ENCODE assay signal across 19 mouse cellular contexts in the genomic region with DNA sequence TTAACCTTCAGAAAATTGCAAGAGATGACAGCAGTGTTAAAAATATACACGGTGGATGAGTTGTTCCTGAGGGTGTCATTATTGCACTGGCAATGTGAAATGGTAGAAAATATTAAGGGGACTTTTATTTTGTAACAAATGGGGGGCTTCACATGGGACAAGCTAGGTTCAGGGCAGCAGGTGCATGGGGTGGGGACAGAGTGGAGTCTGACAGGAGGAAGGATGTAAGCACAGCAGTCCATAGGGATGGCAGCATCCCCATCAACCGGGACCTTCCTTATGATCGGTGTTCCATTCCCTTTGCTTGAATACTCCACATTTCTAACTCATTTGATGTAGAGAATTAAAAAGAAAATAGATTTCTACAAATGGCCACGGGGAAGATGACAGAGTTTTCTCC.
"Had no signal": no experiment of that assay in that cellular context is flagged by ENCODE, and none has a peak within 500 bp of the region (broad histone marks: within the 10 kb centered on the region; RNA-seq: fewer than 3 reads in every experiment).

No protein-coding gene starts in this region.

- H3K4me1 ChIP-seq: liver, embryonic 15.5 days; lung, embryonic 15.5 days; megakaryocyte, embryonic 14.5 days; midbrain, embryonic 13.5 days; midbrain, embryonic 15.5 days; neural tube, embryonic 12.5 days; stomach, embryonic 15.5 days had no signal

- H3K4me2 ChIP-seq: liver, embryonic 15.5 days; lung, embryonic 15.5 days; midbrain, embryonic 11.5 days; midbrain, embryonic 13.5 days; midbrain, embryonic 15.5 days; neural tube, embryonic 12.5 days; stomach, embryonic 15.5 days had no signal

- H3K4me3 ChIP-seq: liver, embryonic 15.5 days; lung, embryonic 15.5 days; megakaryocyte, embryonic 14.5 days; midbrain, embryonic 13.5 days; midbrain, embryonic 15.5 days; neural tube, embryonic 12.5 days; stomach, embryonic 15.5 days had no signal

- H3K36me3 ChIP-seq: liver, embryonic 15.5 days; lung, embryonic 15.5 days; midbrain, embryonic 13.5 days; midbrain, embryonic 15.5 days; neural tube, embryonic 12.5 days; stomach, embryonic 15.5 days had no signal

- ATAC-seq: liver, postnatal 0 days; lung, postnatal 0 days; midbrain, embryonic 13.5 days; midbrain, embryonic 15.5 days had no signal

- H3K27ac ChIP-seq: liver, embryonic 15.5 days; lung, embryonic 15.5 days; macrophage; midbrain, embryonic 13.5 days; midbrain, embryonic 15.5 days; neural tube, embryonic 12.5 days; stomach, embryonic 15.5 days; stomach, postnatal 0 days had no signal

- H3K9ac ChIP-seq: liver, embryonic 15.5 days; liver, postnatal 0 days; lung, embryonic 15.5 days; midbrain, embryonic 13.5 days; midbrain, embryonic 15.5 days; neural tube, embryonic 12.5 days; stomach, embryonic 15.5 days had no signal

- DNase-seq: liver, postnatal 0 days; lung, adult 2 months; lung, postnatal 14 days; lung, postnatal 36 days; right cerebral cortex, postnatal 14 days; thymus, adult 2 months; thymus, postnatal 25 days; thymus, postnatal 4 days had no signal

- H3K9me3 ChIP-seq: liver, embryonic 15.5 days; lung, embryonic 15.5 days; megakaryocyte, embryonic 14.5 days; midbrain, embryonic 13.5 days; midbrain, embryonic 15.5 days; neural tube, embryonic 12.5 days; stomach, embryonic 15.5 days had no signal

- H3K27me3 ChIP-seq: liver, embryonic 15.5 days; lung, embryonic 15.5 days; midbrain, embryonic 13.5 days; midbrain, embryonic 15.5 days; neural tube, embryonic 12.5 days; stomach, embryonic 15.5 days had no signal
